Mouse (Mus musculus): ENCODE results near the gene Umod. TPM values are rescaled to one million over a fixed set of nuclear protein-coding genes. Genes with fewer than 3 reads are reported as not detected.
A peak's percentile ranks its signal among the peaks of the same experiment; 100 is the strongest.

The Umod gene
- polyA plus RNA-seq (2015; fragmentation: Nextera tagmentation; extraction: Ambion mirVana): 3.5 and 4.6 TPM in 2 replicates

DNA sequence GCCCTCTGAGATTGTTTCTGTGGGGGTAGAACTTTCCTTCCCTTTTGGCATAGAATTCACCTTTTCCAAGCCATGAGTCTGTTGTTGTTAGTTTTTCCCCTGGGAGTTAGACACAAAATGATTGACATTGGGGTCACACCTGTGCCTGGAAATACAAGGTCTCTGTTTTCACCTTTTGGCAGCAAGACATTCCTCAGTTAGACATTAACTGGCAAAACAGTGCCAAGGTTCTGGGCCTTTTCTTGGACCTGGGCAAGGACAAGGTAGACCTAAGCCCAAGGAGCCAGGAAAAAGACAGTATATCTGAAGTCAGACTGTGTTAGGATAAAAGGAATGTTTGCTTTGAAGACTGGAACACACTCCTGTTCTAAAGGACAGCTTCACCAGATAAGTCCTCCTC is at the start of gene Umod:
Gene Umod, minus strand, starts transcription at position 27 of the 400 bp plus-strand sequence.
- ATAC-seq (replicated peaks; ENCODE audit: low FRiP score): no peak
- no peak within 1 kb of the TSS for H3K4me2 ChIP-seq
- no peak within 1 kb of the TSS for H3K4me3 ChIP-seq (replicated peaks)
- H3K27me3 ChIP-seq: no peaks in the 10 kb centered on the region
- H3K4me1 ChIP-seq: peaks cover 13% of the 10 kb centered on the region
- no peaks in the 10 kb centered on the region for H3K36me3 ChIP-seq
- no peak within 1 kb of the TSS for H3K9ac ChIP-seq
- H3K27ac ChIP-seq: peak within 1 kb of the TSS; percentile 6; the same call in 1 of the 2 replicates
- H3K9me3 ChIP-seq (replicated peaks): no peaks in the 10 kb centered on the region

GRCm38 (mm10) chr7:119528617-119529016 is 49.5 kb upstream of the Umod start:
- no peak overlapping the region for H3K9ac ChIP-seq
- H3K4me2 ChIP-seq: no peak overlapping the region
- 77% methylated on average over 7 of the region's 7 CpGs for WGBS
- H3K27me3 ChIP-seq: no peaks in the 10 kb centered on the region
- H3K9me3 ChIP-seq (replicated peaks): no peaks in the 10 kb centered on the region
- ATAC-seq (replicated peaks; ENCODE audit: low FRiP score): no peak
- H3K4me1 ChIP-seq: no peaks in the 10 kb centered on the region
- no peaks in the 10 kb centered on the region for H3K36me3 ChIP-seq
- no peak overlapping the region for H3K27ac ChIP-seq
- H3K4me3 ChIP-seq (replicated peaks): no peak overlapping the region

- Histone ChIP-seq H3K27ac (peak overlapping the region; percentile 32; the same call in 1 of the 2 replicates), H3K4me1 (no peaks in the 10 kb centered on the region), H3K9ac (no peak overlapping the region), H3K36me3 (no peaks in the 10 kb centered on the region), H3K4me3 (replicated peaks) (no peak overlapping the region), H3K4me2 (no peak overlapping the region), H3K27me3 (no peaks in the 10 kb centered on the region), H3K9me3 (replicated peaks) (no peaks in the 10 kb centered on the region)
- ATAC-seq (replicated peaks; ENCODE audit: low FRiP score): no peak; the same call in 1 of the 2 replicates
- 39% methylated on average over 2 of the region's 2 CpGs for WGBS
Observed at GRCm38 (mm10) chr7:119527548-119527947, 48.5 kb upstream of the Umod start.

GRCm38 (mm10) chr7:119527135-119527534 is 48.1 kb upstream of the Umod start:
- Histone ChIP-seq H3K27me3 (no peaks in the 10 kb centered on the region), H3K4me2 (no peak overlapping the region), H3K9ac (no peak overlapping the region), H3K36me3 (no peaks in the 10 kb centered on the region), H3K9me3 (replicated peaks) (no peaks in the 10 kb centered on the region), H3K4me3 (replicated peaks) (no peak overlapping the region), H3K27ac (no peak overlapping the region; the same call in 1 of the 2 replicates), H3K4me1 (no peaks in the 10 kb centered on the region)
- ATAC-seq (replicated peaks; ENCODE audit: low FRiP score): no peak; the same call in 1 of the 2 replicates
- 93% methylated on average over 1 of the region's 1 CpGs for WGBS

- WGBS: 68% methylated on average over 13 of the region's 13 CpGs
- H3K9me3 ChIP-seq (replicated peaks): no peaks in the 10 kb centered on the region
- H3K4me1 ChIP-seq: no peaks in the 10 kb centered on the region
- no peak overlapping the region for H3K27ac ChIP-seq
- H3K9ac ChIP-seq: no peak overlapping the region
- no peaks in the 10 kb centered on the region for H3K36me3 ChIP-seq
- no peak for ATAC-seq (replicated peaks; ENCODE audit: low FRiP score)
- no peaks in the 10 kb centered on the region for H3K27me3 ChIP-seq
- H3K4me2 ChIP-seq: no peak overlapping the region
- no peak overlapping the region for H3K4me3 ChIP-seq (replicated peaks)
Observed at GRCm38 (mm10) chr7:119526486-119526885, 47.4 kb upstream of the Umod start.

GRCm38 (mm10) chr7:119525881-119526281 is 46.8 kb upstream of the Umod start:
- Histone ChIP-seq H3K9ac (no peak overlapping the region), H3K36me3 (no peaks in the 10 kb centered on the region), H3K9me3 (replicated peaks) (no peaks in the 10 kb centered on the region), H3K27me3 (no peaks in the 10 kb centered on the region), H3K4me2 (no peak overlapping the region), H3K27ac (no peak overlapping the region), H3K4me1 (no peaks in the 10 kb centered on the region), H3K4me3 (replicated peaks) (no peak overlapping the region)
- 13% methylated on average over 2 of the region's 2 CpGs for WGBS
- no peak for ATAC-seq (replicated peaks; ENCODE audit: low FRiP score)

DNA sequence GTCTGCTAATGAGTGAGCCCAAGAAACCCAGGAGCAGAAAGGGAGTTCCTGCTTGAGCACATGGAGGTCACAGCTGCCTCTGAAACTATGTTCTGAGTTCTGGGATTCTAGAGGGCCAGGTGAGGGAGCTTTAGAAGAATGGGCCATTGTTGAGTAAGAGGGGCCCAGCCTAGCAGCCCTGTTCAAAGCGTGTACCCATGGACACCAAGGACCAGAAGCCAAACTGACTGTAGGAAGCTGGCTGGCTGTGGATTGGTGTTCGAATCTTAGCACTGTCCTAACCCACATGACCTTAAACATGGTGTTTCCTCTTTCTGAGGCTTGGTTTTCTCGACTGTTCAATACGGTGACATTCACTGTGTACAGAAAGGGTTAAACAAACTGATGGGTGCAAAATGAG is 44.3 kb upstream of the Umod start, which contains the start of gene Pdilt:
Gene Pdilt, minus strand, starts transcription at position 101 of the 400 bp plus-strand sequence.
- no peak within 1 kb of the TSS for H3K27ac ChIP-seq
- H3K36me3 ChIP-seq: no peaks in the 10 kb centered on the region
- no peak within 1 kb of the TSS for H3K9ac ChIP-seq
- H3K4me2 ChIP-seq: no peak within 1 kb of the TSS
- no peaks in the 10 kb centered on the region for H3K9me3 ChIP-seq (replicated peaks)
- no peaks in the 10 kb centered on the region for H3K4me1 ChIP-seq
- WGBS: 83% methylated on average over 4 of the region's 4 CpGs
- ATAC-seq (replicated peaks; ENCODE audit: low FRiP score): no peak
- H3K4me3 ChIP-seq (replicated peaks): no peak within 1 kb of the TSS
- H3K27me3 ChIP-seq: no peaks in the 10 kb centered on the region

DNA sequence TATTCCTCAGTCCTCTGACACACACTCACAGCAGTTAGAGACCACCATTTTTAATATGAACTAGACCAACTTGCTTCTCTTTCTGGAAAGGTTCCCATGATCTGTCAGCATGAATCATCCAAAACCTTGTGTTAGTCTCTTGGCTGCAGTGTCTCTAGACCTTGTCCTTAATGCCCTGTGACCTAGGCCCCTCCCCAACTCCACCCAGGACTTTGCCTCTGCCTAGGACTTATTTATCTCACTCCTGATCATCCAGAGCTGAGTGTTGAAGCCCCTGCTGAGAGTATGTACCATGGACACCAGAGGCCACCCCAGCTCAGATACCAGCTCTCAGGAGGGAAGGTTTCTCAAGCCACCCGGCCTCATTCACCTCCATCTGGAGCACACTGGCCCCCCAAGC is 43.3 kb upstream of the Umod start:
- Histone ChIP-seq H3K4me2 (no peak overlapping the region), H3K9me3 (replicated peaks) (no peaks in the 10 kb centered on the region), H3K4me3 (replicated peaks) (no peak overlapping the region), H3K27me3 (no peaks in the 10 kb centered on the region), H3K36me3 (no peaks in the 10 kb centered on the region), H3K9ac (no peak overlapping the region), H3K27ac (no peak overlapping the region), H3K4me1 (no peaks in the 10 kb centered on the region)
- ATAC-seq (replicated peaks; ENCODE audit: low FRiP score): no peak
- 71% methylated on average over 1 of the region's 1 CpGs for WGBS

GRCm38 (mm10) chr7:119521816-119522215 is 42.7 kb upstream of the Umod start:
- Histone ChIP-seq H3K4me2 (no peak overlapping the region), H3K4me1 (no peaks in the 10 kb centered on the region), H3K9me3 (replicated peaks) (no peaks in the 10 kb centered on the region), H3K9ac (no peak overlapping the region), H3K4me3 (replicated peaks) (no peak overlapping the region), H3K27ac (no peak overlapping the region), H3K36me3 (no peaks in the 10 kb centered on the region), H3K27me3 (no peaks in the 10 kb centered on the region)
- 75% methylated on average over 3 of the region's 3 CpGs for WGBS
- ATAC-seq (replicated peaks; ENCODE audit: low FRiP score): no peak

GRCm38 (mm10) chr7:119519654-119520053 is 40.6 kb upstream of the Umod start:
- H3K27ac ChIP-seq: no peak overlapping the region
- WGBS: 51% methylated on average over 5 of the region's 5 CpGs
- H3K9me3 ChIP-seq (replicated peaks): no peaks in the 10 kb centered on the region
- no peaks in the 10 kb centered on the region for H3K36me3 ChIP-seq
- H3K27me3 ChIP-seq: peaks cover under 1% of the 10 kb centered on the region; the same call in 1 of the 2 replicates
- ATAC-seq (replicated peaks; ENCODE audit: low FRiP score): peak; percentile 66
- H3K4me1 ChIP-seq: no peaks in the 10 kb centered on the region
- no peak overlapping the region for H3K9ac ChIP-seq
- H3K4me2 ChIP-seq: no peak overlapping the region
- no peak overlapping the region for H3K4me3 ChIP-seq (replicated peaks)

DNA sequence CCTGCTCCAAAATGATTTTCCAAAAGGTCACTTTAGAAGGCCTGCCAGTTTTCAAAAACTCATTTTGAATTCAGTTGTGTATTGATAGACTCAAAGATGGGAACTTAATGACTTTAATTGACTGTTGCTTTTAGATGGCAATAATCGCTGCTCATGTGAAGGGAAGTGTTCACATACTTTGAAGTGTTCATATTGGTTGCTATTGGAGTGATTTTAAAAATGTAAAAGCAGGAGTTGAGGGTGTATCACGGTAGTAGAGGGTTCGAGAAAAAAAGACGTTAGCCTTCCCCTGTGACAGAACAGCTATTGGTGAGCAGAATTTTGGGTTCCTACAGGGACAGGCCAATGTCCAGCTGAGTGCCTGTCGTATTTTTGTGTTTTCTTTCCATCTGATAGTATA is 40.1 kb upstream of the Umod start, which contains the start of gene Acsm5:
Gene Acsm5, plus strand, starts transcription at position 301 of the 400 bp plus-strand sequence.
- H3K36me3 ChIP-seq: no peaks in the 10 kb centered on the region
- H3K9me3 ChIP-seq (replicated peaks): no peaks in the 10 kb centered on the region
- H3K27ac ChIP-seq: no peak within 1 kb of the TSS
- H3K9ac ChIP-seq: no peak within 1 kb of the TSS
- peaks cover 3% of the 10 kb centered on the region; the same call in 1 of the 2 replicates for H3K27me3 ChIP-seq
- no peak within 1 kb of the TSS for H3K4me2 ChIP-seq
- 69% methylated on average over 5 of the region's 5 CpGs for WGBS
- no peak within 1 kb of the TSS for H3K4me3 ChIP-seq (replicated peaks)
- H3K4me1 ChIP-seq: no peaks in the 10 kb centered on the region
- no peak for ATAC-seq (replicated peaks; ENCODE audit: low FRiP score)

- H3K9ac ChIP-seq: no peak overlapping the region
- no peak overlapping the region for H3K4me3 ChIP-seq (replicated peaks)
- no peak for ATAC-seq (replicated peaks; ENCODE audit: low FRiP score)
- peaks cover 3% of the 10 kb centered on the region; the same call in 1 of the 2 replicates for H3K27me3 ChIP-seq
- H3K4me1 ChIP-seq: no peaks in the 10 kb centered on the region
- WGBS: 87% methylated on average over 7 of the region's 7 CpGs
- H3K9me3 ChIP-seq (replicated peaks): no peaks in the 10 kb centered on the region
- H3K4me2 ChIP-seq: no peak overlapping the region
- H3K27ac ChIP-seq: no peak overlapping the region
- H3K36me3 ChIP-seq: no peaks in the 10 kb centered on the region
Observed at GRCm38 (mm10) chr7:119516272-119516558, 37.1 kb upstream of the Umod start.

All from kidney, embryonic 15.5 days (tissue).